Mouse (Mus musculus): Measurements from ENCODE around the gene Bola2. TPM values are rescaled to one million over a fixed set of nuclear protein-coding genes. Genes with fewer than 3 reads are reported as not detected.
"Not testable (repeated sequence)": the region's sequence is repeated elsewhere in the genome, so short reads cannot be mapped to it uniquely, and the experiment has no call there.

Bola2 gene
- polyA plus RNA-seq, 1 experiment from 2014 or later: 131 TPM

GRCm38 (mm10) chr7:126668452-126668851 lies 26.7 kb upstream of the Bola2 start:
- no peaks in the 10 kb centered on the region for H3K27me3 ChIP-seq
- H3K4me2 ChIP-seq: no peak overlapping the region
- H3K36me3 ChIP-seq: peaks cover 50% of the 10 kb centered on the region
- no peak overlapping the region for H3K4me3 ChIP-seq
- ATAC-seq (ENCODE audit: insufficient number of reproducible peaks, low FRiP score, low TSS enrichment, low read depth): no peak
- H3K27ac ChIP-seq: peak overlapping the region; percentile 38; the same call in 1 of the 2 replicates
- WGBS: 70% methylated on average over 5 of the region's 5 CpGs
- no peak overlapping the region for H3K9ac ChIP-seq
- no peaks in the 10 kb centered on the region for H3K4me1 ChIP-seq
- no peaks in the 10 kb centered on the region for H3K9me3 ChIP-seq

- Histone ChIP-seq H3K27me3 (no peaks in the 10 kb centered on the region), H3K4me2 (no peak overlapping the region), H3K9me3 (no peaks in the 10 kb centered on the region), H3K9ac (no peak overlapping the region), H3K4me3 (no peak overlapping the region), H3K27ac (no peak overlapping the region), H3K36me3 (peaks cover 38% of the 10 kb centered on the region), H3K4me1 (0 out of 2 replicates have a peak, but pooled peaks cover under 1% of the 10 kb centered on the region)
- 84% methylated on average over 3 of the region's 3 CpGs for WGBS
- ATAC-seq (ENCODE audit: insufficient number of reproducible peaks, low FRiP score, low TSS enrichment, low read depth): no peak
Observed at GRCm38 (mm10) chr7:126670152-126670551, 25.0 kb upstream of the Bola2 start.

GRCm38 (mm10) chr7:126672111-126672510 lies 23.1 kb upstream of the Bola2 start:
- H3K4me2 ChIP-seq: no peak overlapping the region
- no peak overlapping the region for H3K27ac ChIP-seq
- no peaks in the 10 kb centered on the region for H3K27me3 ChIP-seq
- H3K4me3 ChIP-seq: no peak overlapping the region
- 95% methylated on average over 9 of the region's 9 CpGs for WGBS
- no peak overlapping the region for H3K9ac ChIP-seq
- H3K9me3 ChIP-seq: no peaks in the 10 kb centered on the region
- no peak for ATAC-seq (ENCODE audit: insufficient number of reproducible peaks, low FRiP score, low TSS enrichment, low read depth)
- peaks cover 11% of the 10 kb centered on the region; the same call in 1 of the 2 replicates for H3K4me1 ChIP-seq
- H3K36me3 ChIP-seq: peaks cover 30% of the 10 kb centered on the region

- Histone ChIP-seq H3K4me3 (no peak overlapping the region), H3K4me1 (peaks cover 11% of the 10 kb centered on the region; the same call in 1 of the 2 replicates), H3K9ac (no peak overlapping the region), H3K4me2 (no peak overlapping the region), H3K9me3 (no peaks in the 10 kb centered on the region), H3K27ac (0 out of 2 replicates have a peak overlapping the region, but pooled peaks have one; percentile 67), H3K27me3 (no peaks in the 10 kb centered on the region), H3K36me3 (peaks cover 28% of the 10 kb centered on the region)
- ATAC-seq (ENCODE audit: insufficient number of reproducible peaks, low FRiP score, low TSS enrichment, low read depth): no peak
- 92% methylated on average over 8 of the region's 8 CpGs for WGBS
Observed at GRCm38 (mm10) chr7:126675104-126675503, 20.1 kb upstream of the Bola2 start.

- ATAC-seq (ENCODE audit: insufficient number of reproducible peaks, low FRiP score, low TSS enrichment, low read depth): 0 out of 2 replicates have a peak, but pooled peaks have one; percentile 19
- H3K9me3 ChIP-seq: no peaks in the 10 kb centered on the region
- H3K4me3 ChIP-seq: 0 out of 2 replicates have a peak within 1 kb of the TSS, but pooled peaks have one; percentile 4
- 50% methylated on average over 1 of the region's 1 CpGs for WGBS
- no peaks in the 10 kb centered on the region for H3K27me3 ChIP-seq
- no peak within 1 kb of the TSS for H3K9ac ChIP-seq
- peaks cover 11% of the 10 kb centered on the region; the same call in 1 of the 2 replicates for H3K4me1 ChIP-seq
- H3K36me3 ChIP-seq: peaks cover 24% of the 10 kb centered on the region
- H3K4me2 ChIP-seq: no peak within 1 kb of the TSS
- peak within 1 kb of the TSS; percentile 67 for H3K27ac ChIP-seq
Observed at GRCm38 (mm10) chr7:126676207-126676606, 19.0 kb upstream of the Bola2 start, which contains the start of gene Sult1a1. Sult1a1 (minus strand) TSS chr7:126676432.

- Histone ChIP-seq H3K4me2 (no peak overlapping the region), H3K27ac (peak overlapping the region; percentile 67; the same call in 1 of the 2 replicates), H3K9ac (no peak overlapping the region), H3K9me3 (no peaks in the 10 kb centered on the region), H3K27me3 (no peaks in the 10 kb centered on the region), H3K4me3 (no peak overlapping the region), H3K36me3 (peaks cover 19% of the 10 kb centered on the region), H3K4me1 (peaks cover 11% of the 10 kb centered on the region; the same call in 1 of the 2 replicates)
- WGBS: 71% methylated on average over 4 of the region's 4 CpGs
- no peak for ATAC-seq (ENCODE audit: insufficient number of reproducible peaks, low FRiP score, low TSS enrichment, low read depth)
Observed at GRCm38 (mm10) chr7:126676631-126677220, 18.5 kb upstream of the Bola2 start.

GRCm38 (mm10) chr7:126678545-126679341 lies 16.5 kb upstream of the Bola2 start:
- Histone ChIP-seq H3K4me1 (peaks cover 11% of the 10 kb centered on the region; the same call in 1 of the 2 replicates), H3K27me3 (no peaks in the 10 kb centered on the region), H3K9me3 (no peaks in the 10 kb centered on the region), H3K27ac (no peak overlapping the region), H3K4me3 (no peak overlapping the region), H3K4me2 (no peak overlapping the region), H3K9ac (no peak overlapping the region), H3K36me3 (peaks cover 8% of the 10 kb centered on the region)
- no peak for ATAC-seq (ENCODE audit: insufficient number of reproducible peaks, low FRiP score, low TSS enrichment, low read depth)
- WGBS: 73% methylated on average over 8 of the region's 8 CpGs

GRCm38 (mm10) chr7:126679683-126680082 lies 15.5 kb upstream of the Bola2 start:
- H3K4me3 ChIP-seq: no peak overlapping the region
- H3K9ac ChIP-seq: no peak overlapping the region
- H3K36me3 ChIP-seq: peaks cover 8% of the 10 kb centered on the region
- 86% methylated on average over 5 of the region's 5 CpGs for WGBS
- H3K9me3 ChIP-seq: no peaks in the 10 kb centered on the region
- no peak overlapping the region for H3K4me2 ChIP-seq
- peaks cover 11% of the 10 kb centered on the region; the same call in 1 of the 2 replicates for H3K4me1 ChIP-seq
- no peaks in the 10 kb centered on the region for H3K27me3 ChIP-seq
- ATAC-seq (ENCODE audit: insufficient number of reproducible peaks, low FRiP score, low TSS enrichment, low read depth): no peak
- no peak overlapping the region for H3K27ac ChIP-seq

GRCm38 (mm10) chr7:126681221-126681620 lies 14.0 kb upstream of the Bola2 start:
- no peak overlapping the region for H3K9ac ChIP-seq
- ATAC-seq (ENCODE audit: insufficient number of reproducible peaks, low FRiP score, low TSS enrichment, low read depth): no peak
- H3K27me3 ChIP-seq: no peaks in the 10 kb centered on the region
- H3K27ac ChIP-seq: no peak overlapping the region
- peaks cover 5% of the 10 kb centered on the region; the same call in 1 of the 2 replicates for H3K4me1 ChIP-seq
- no peak overlapping the region for H3K4me3 ChIP-seq
- H3K4me2 ChIP-seq: no peak overlapping the region
- no peaks in the 10 kb centered on the region; the same call in 1 of the 2 replicates for H3K36me3 ChIP-seq
- no peaks in the 10 kb centered on the region for H3K9me3 ChIP-seq
- WGBS: 91% methylated on average over 5 of the region's 5 CpGs

- H3K27me3 ChIP-seq: not testable (repeated sequence)
- 70% methylated on average over 4 of the region's 4 CpGs for WGBS
Observed at GRCm38 (mm10) chr7:126688156-126688555, 7.0 kb upstream of the Bola2 start.

GRCm38 (mm10) chr7:126689021-126689420 lies 6.2 kb upstream of the Bola2 start:
- Histone ChIP-seq H3K4me3 (no peak overlapping the region), H3K27me3 (no peaks in the 10 kb centered on the region), H3K9ac (no peak overlapping the region), H3K27ac (no peak overlapping the region), H3K4me2 (no peak overlapping the region), H3K9me3 (no peaks in the 10 kb centered on the region), H3K36me3 (peaks cover 27% of the 10 kb centered on the region), H3K4me1 (peaks cover 5% of the 10 kb centered on the region)
- ATAC-seq (ENCODE audit: insufficient number of reproducible peaks, low FRiP score, low TSS enrichment, low read depth): no peak
- 81% methylated on average over 3 of the region's 3 CpGs for WGBS

More at GRCm38 (mm10) chr7:126688156-126688555, 7.0 kb upstream of the Bola2 start:
- not testable (repeated sequence) for ATAC-seq (ENCODE audit: insufficient number of reproducible peaks, low FRiP score, low TSS enrichment, low read depth); H3K4me1 ChIP-seq; H3K27ac ChIP-seq; H3K4me3 ChIP-seq; H3K9ac ChIP-seq; H3K4me2 ChIP-seq; H3K9me3 ChIP-seq
- peaks cover 27% of the 10 kb centered on the region for H3K36me3 ChIP-seq

- ATAC-seq (ENCODE audit: insufficient number of reproducible peaks, low FRiP score, low TSS enrichment, low read depth): no peak
- Histone ChIP-seq H3K27me3 (no peaks in the 10 kb centered on the region), H3K36me3 (peaks cover 27% of the 10 kb centered on the region), H3K4me1 (peaks cover 12% of the 10 kb centered on the region), H3K9ac (no peak overlapping the region), H3K27ac (no peak overlapping the region), H3K4me2 (no peak overlapping the region), H3K9me3 (no peaks in the 10 kb centered on the region), H3K4me3 (no peak overlapping the region)
- WGBS: 80% methylated on average over 3 of the region's 3 CpGs
Observed at GRCm38 (mm10) chr7:126690737-126691136, 4.5 kb upstream of the Bola2 start.
